Mouse (Mus musculus): ENCODE data around the gene Lrrc56. TPM values are rescaled to one million over a fixed set of nuclear protein-coding genes. Genes with fewer than 3 reads are reported as not detected.
A peak's percentile ranks its signal among the peaks of the same experiment; 100 is the strongest.

Gene Lrrc56
- polyA plus RNA-seq, 1 experiment from 2014 or later: 11.2 TPM

DNA sequence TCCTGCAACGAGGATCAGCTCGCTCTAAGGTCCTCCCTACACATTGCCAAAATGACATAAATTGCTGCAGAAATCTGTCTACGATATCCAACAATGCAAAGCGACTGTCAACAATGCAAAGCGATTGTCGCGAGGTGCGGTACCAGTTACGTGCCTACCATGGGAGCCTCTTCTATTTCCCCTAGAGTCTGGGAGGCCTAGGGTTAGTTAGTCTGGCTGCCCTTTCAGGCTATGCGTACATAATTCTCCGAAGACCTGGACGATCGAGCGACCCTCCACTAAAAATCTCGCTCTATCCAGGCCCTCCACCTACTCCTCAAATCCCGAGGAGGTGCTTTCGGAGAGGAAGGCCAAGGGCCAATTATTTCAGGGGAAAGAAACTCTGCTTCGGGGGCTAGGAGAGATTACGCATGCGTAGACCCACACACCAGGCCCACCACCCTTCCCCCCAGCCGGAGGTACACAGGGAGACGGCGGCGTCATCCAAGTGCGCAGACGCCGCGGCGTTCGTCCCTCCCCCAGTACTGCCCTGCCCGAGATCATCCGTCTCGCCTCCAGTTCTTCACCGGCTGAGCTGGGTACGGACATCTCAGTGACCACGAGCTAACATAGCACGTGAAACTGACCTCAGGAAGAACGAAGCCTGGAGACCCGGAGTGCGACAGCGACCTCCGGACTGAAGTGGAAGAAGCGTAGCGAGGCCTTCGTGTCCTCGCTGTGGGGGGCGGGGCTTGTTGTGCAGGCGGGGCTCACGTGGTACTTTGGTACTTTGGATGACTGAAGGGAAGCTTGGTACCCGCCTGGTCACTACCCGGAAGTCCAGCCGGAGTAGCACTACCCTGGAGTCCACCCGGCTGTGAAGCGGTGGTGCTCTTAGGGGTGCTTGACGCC is 21.6 kb upstream of the Lrrc56 start, which contains the start of gene Rnh1:
Rnh1 (minus strand) TSS at position 742 of the 891 bp plus-strand sequence.
- peak; percentile 98 for ATAC-seq (ENCODE audit: low FRiP score)
- H3K4me2 ChIP-seq: peak within 1 kb of the TSS; percentile 73
- 4% methylated on average over 55 of the region's 55 CpGs for WGBS
- no peaks in the 10 kb centered on the region for H3K36me3 ChIP-seq
- no peaks in the 10 kb centered on the region for H3K27me3 ChIP-seq
- H3K9me3 ChIP-seq: no peaks in the 10 kb centered on the region
- H3K27ac ChIP-seq: peak within 1 kb of the TSS; percentile 97
- peak within 1 kb of the TSS; percentile 76 for H3K9ac ChIP-seq
- H3K4me1 ChIP-seq (replicated peaks): peaks cover 24% of the 10 kb centered on the region
- peak within 1 kb of the TSS; percentile 51 for H3K4me3 ChIP-seq

DNA sequence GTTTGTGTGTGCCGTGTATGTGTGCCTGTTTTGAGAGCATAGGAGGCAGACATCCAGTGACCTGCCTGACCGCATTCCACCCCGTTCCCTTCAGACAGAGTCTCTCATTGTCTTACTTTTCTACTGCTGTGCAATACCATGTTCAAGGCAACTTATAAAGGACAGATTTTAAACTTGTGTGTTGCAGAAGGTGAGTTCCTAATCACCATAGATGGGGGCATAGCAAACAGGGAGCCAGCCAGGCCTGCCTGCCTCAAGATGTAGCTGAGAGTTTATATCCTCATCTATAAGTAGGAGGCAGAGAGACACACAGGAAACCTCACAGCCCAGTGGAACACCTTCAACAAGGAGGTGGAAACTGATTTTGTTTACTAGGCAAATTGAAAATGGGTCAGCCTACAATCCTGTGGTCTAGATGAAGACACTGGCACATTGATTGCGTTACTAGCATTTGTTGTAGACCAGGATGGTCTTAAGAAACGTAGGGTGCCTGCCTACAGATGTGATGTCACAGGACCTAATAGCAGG is 20.6 kb upstream of the Lrrc56 start:
- H3K9me3 ChIP-seq: no peaks in the 10 kb centered on the region
- no peaks in the 10 kb centered on the region for H3K36me3 ChIP-seq
- peak overlapping the region; percentile 76 for H3K9ac ChIP-seq
- peaks cover 18% of the 10 kb centered on the region for H3K4me1 ChIP-seq (replicated peaks)
- ATAC-seq (ENCODE audit: low FRiP score): no peak
- H3K4me3 ChIP-seq: peak overlapping the region; percentile 51
- H3K27me3 ChIP-seq: no peaks in the 10 kb centered on the region
- H3K4me2 ChIP-seq: peak overlapping the region; percentile 73
- H3K27ac ChIP-seq: peak overlapping the region; percentile 97
- 86% methylated on average over 5 of the region's 5 CpGs for WGBS

DNA sequence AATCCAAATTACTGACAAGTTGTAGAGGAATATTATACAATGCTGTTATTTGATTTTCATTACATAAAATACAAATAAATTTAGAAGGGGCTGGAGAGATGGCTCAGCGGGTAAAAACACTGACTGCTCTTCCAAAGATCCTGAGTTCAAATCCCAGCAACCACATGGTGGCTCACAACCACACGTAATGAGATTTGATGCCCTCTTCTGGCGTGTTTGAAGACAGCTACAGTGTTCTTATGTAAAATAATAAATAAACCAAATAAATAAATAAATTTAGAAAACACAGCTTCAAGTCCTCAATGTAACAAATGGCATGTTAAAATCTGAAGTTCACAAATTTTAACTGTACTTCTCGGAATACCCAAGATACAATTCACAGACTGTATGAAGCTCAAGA is 18.9 kb upstream of the Lrrc56 start:
- Histone ChIP-seq H3K27ac (no peak overlapping the region), H3K9ac (no peak overlapping the region), H3K36me3 (no peaks in the 10 kb centered on the region), H3K4me3 (no peak overlapping the region), H3K4me2 (no peak overlapping the region), H3K9me3 (no peaks in the 10 kb centered on the region), H3K4me1 (replicated peaks) (peaks cover 13% of the 10 kb centered on the region), H3K27me3 (no peaks in the 10 kb centered on the region)
- 88% methylated on average over 4 of the region's 4 CpGs for WGBS
- ATAC-seq (ENCODE audit: low FRiP score): no peak

DNA sequence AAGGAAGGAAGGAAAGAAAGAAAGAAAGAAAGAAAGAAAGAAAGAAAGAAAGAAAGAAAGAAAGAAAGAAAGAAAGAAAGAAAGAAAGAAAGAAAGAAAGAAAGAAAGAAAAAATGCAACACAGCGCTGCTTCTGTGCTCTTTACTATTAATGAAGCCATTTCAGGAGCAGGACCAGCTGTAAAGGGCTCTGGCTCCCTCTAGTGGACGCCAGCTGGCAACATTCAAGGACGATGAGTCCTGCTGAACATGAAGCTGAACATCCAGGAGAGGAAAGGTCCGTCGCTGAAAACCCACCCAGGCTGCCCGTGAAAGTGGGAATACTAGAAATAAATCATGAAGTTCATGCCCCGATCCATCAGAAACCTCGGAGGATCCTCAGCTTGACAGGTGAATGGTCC is 17.8 kb upstream of the Lrrc56 start:
- H3K4me1 ChIP-seq (replicated peaks): peaks cover 13% of the 10 kb centered on the region
- no peak overlapping the region for H3K27ac ChIP-seq
- H3K9me3 ChIP-seq: no peaks in the 10 kb centered on the region
- WGBS: 4% methylated on average over 8 of the region's 8 CpGs
- ATAC-seq (ENCODE audit: low FRiP score): no peak
- no peaks in the 10 kb centered on the region for H3K36me3 ChIP-seq
- H3K4me2 ChIP-seq: no peak overlapping the region
- no peak overlapping the region for H3K4me3 ChIP-seq
- 0 out of 2 replicates have a peak overlapping the region, but pooled peaks have one; percentile 35 for H3K9ac ChIP-seq
- H3K27me3 ChIP-seq: no peaks in the 10 kb centered on the region

DNA sequence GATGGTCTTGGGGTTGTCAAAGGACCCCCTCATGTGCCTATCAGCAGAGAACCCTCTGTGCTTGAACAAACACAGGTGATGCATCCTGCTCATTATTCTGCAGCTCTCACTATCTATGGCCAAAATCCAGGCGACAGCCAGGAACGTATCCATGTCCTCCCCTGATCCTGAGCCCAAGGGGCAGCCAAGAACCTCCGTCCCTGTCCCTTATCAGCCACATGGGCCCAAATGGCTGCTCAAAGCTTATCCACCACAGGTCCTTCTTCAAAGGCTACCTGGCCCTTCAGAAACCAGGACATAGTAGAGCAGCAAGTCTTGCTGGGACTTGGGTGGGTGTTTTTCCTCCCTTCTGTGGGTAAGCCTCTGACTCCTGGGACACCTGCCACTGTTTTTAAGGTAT is 5.8 kb upstream of the Lrrc56 start:
- H3K4me2 ChIP-seq: no peak overlapping the region
- no peak overlapping the region for H3K4me3 ChIP-seq
- peaks cover 38% of the 10 kb centered on the region for H3K36me3 ChIP-seq
- H3K27ac ChIP-seq: no peak overlapping the region
- whole genome bisulfite sequencing: 85% methylated on average over 3 of the region's 3 CpGs
- H3K4me1 ChIP-seq (replicated peaks): peaks cover 18% of the 10 kb centered on the region
- no peaks in the 10 kb centered on the region for H3K27me3 ChIP-seq
- no peak overlapping the region for H3K9ac ChIP-seq
- no peaks in the 10 kb centered on the region for H3K9me3 ChIP-seq
- no peak for ATAC-seq (ENCODE audit: low FRiP score)

DNA sequence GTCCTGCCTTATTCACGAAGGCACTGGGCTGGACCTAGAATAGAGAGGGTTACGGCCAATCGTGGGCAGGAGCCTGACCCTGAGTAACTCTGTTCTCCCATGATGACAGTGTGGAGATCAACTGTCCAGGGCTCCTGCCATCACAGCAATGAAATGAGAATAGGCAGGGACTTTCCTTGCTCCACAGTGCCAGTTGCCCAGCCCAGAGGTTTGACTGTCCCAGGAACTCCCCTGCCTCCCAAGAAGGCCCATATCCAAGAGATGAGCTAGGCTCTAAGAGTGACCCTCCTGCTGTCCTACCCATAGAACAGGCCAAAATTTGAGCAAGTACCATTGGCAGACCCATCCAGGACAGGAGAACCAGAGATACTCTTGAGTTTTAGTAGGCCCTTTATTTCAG is 5.2 kb upstream of the Lrrc56 start:
- Histone ChIP-seq H3K27ac (no peak overlapping the region), H3K9me3 (no peaks in the 10 kb centered on the region), H3K4me1 (replicated peaks) (peaks cover 19% of the 10 kb centered on the region), H3K36me3 (peaks cover 38% of the 10 kb centered on the region), H3K9ac (no peak overlapping the region), H3K4me3 (no peak overlapping the region), H3K4me2 (no peak overlapping the region), H3K27me3 (no peaks in the 10 kb centered on the region)
- WGBS: 85% methylated on average over 3 of the region's 3 CpGs
- ATAC-seq (ENCODE audit: low FRiP score): no peak

DNA sequence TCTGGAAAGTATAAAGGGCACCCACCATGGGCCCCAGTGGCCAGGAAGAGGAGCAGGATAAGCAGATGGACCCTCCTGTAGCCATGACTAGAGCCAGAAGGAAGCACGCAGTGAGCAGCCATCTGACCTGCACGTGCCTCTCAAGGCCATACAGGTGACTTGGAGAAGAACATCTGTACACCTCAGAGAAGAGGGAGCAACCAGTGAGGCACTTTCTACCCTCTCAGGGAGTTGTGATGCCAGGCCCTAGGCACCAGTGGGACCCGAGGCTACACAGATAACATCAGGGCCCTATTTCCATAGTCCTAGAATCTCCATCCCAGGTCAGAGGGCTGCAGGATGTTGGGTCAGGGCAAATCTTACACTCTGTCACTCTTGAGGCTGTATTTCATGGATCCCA is 3.7 kb upstream of the Lrrc56 start:
- WGBS: 96% methylated on average over 3 of the region's 3 CpGs
- Histone ChIP-seq H3K4me1 (replicated peaks) (peaks cover 28% of the 10 kb centered on the region), H3K9me3 (no peaks in the 10 kb centered on the region), H3K4me3 (no peak overlapping the region), H3K4me2 (no peak overlapping the region), H3K27ac (no peak overlapping the region), H3K27me3 (no peaks in the 10 kb centered on the region), H3K36me3 (peaks cover 38% of the 10 kb centered on the region), H3K9ac (no peak overlapping the region)
- ATAC-seq (ENCODE audit: low FRiP score): no peak

DNA sequence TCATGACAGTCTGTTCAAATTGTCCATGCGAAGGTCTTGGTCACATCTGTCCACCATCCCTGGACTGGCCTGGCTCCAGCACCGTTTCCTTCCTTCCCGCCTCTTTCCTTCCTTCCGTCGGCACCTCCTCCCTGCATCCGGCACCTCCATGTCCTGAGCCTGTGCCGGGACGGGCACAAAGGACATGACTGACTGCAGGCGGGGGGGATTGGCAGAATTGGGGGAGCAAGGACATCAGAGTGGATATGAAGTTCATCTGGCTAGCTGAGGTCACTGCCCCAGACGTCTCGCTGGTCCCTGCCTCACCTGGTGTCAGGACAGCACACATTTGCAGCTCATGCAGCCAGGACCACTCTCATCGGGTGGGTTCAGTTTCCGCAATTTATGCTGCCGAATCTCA is 2.9 kb upstream of the Lrrc56 start:
- peaks cover 38% of the 10 kb centered on the region for H3K36me3 ChIP-seq
- no peak overlapping the region for H3K4me3 ChIP-seq
- no peak for ATAC-seq (ENCODE audit: low FRiP score)
- peaks cover 35% of the 10 kb centered on the region for H3K4me1 ChIP-seq (replicated peaks)
- H3K27ac ChIP-seq: no peak overlapping the region
- 89% methylated on average over 14 of the region's 14 CpGs for WGBS
- H3K9ac ChIP-seq: no peak overlapping the region
- no peaks in the 10 kb centered on the region for H3K27me3 ChIP-seq
- H3K9me3 ChIP-seq: no peaks in the 10 kb centered on the region
- no peak overlapping the region for H3K4me2 ChIP-seq

DNA sequence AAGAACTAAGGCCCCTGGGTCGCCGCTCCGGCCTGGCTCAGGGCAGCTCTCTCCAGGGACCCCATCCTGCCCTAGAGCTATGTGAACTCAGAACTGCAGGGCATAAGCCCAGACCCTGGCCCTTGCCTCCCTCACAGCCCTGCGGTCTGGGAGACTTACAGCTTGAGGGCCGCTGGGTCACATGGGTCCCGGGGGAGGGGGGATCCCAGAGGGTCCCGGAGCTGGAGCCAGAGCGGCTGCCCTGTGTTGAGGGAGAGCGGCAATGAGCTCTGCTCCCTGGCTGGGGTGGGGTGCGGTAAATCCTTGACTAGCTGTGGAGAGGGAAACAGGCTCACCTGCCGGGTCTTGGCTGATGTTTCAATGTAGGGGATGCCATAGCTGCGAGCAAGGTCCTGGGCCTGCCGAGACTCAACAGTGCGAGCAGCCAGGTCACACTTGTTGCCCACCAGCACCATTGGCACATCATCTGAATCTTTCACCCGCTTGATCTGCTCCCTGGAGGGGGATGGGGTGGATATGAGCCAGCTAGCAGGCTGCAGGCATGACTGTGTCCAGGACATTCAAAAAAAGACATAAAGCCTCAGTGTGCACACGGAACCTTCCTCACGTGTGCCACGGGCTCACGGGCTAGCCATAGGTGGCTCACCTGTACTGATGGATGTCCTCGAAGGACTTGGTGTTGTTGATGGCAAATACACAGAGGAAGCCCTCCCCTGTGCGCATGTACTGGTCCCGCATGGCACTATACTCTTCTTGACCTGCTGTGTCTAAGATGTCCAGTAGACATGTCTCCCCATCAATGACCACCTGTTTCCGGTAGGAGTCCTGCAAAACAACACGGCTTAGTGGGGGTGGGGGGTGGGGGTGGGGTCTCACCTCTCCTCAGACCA is 1.9 kb upstream of the Lrrc56 start:
- WGBS: 90% methylated on average over 24 of the region's 24 CpGs
- no peak for ATAC-seq (ENCODE audit: low FRiP score)
- H3K9me3 ChIP-seq: no peaks in the 10 kb centered on the region
- H3K27ac ChIP-seq: no peak overlapping the region
- H3K4me2 ChIP-seq: peak overlapping the region; percentile 97
- peak overlapping the region; percentile 91; the same call in 1 of the 2 replicates for H3K4me3 ChIP-seq
- H3K36me3 ChIP-seq: peaks cover 38% of the 10 kb centered on the region
- H3K27me3 ChIP-seq: no peaks in the 10 kb centered on the region
- H3K9ac ChIP-seq: 0 out of 2 replicates have a peak overlapping the region, but pooled peaks have one; percentile 24
- H3K4me1 ChIP-seq (replicated peaks): peaks cover 35% of the 10 kb centered on the region

DNA sequence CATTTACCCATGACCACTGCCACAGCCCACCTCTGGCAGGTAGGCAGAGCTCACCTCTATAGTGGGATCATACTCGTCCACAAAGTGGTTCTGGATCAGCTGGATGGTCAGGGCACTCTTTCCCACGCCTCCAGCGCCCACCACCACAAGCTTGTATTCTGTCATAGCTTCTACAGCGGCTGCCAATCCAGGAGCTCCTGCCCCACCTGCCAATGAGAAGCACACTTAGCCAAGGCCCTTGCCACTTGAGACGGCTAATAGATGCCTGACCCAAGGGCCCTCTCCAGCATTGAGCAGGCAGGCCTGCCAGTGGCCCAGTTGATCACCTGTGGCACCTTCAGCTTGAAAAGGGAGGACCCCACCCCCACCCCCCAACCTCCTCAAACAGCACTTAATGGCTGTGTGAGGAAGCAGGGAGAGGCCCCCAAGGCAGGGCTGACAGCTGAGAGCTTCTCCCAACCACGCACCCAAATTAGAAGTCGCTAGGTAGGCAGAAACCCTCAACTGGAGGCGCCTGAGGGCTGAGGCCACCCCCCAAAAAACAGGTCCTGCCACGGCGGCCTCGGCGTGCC is 1.1 kb upstream of the Lrrc56 start:
- Histone ChIP-seq H3K27ac (peak overlapping the region; percentile 87), H3K27me3 (no peaks in the 10 kb centered on the region), H3K9ac (peak overlapping the region; percentile 96), H3K4me3 (peak overlapping the region; percentile 91), H3K4me2 (peak overlapping the region; percentile 97), H3K36me3 (peaks cover 38% of the 10 kb centered on the region), H3K9me3 (no peaks in the 10 kb centered on the region), H3K4me1 (replicated peaks) (peaks cover 35% of the 10 kb centered on the region)
- WGBS: 26% methylated on average over 12 of the region's 12 CpGs
- ATAC-seq (ENCODE audit: low FRiP score): no peak

DNA sequence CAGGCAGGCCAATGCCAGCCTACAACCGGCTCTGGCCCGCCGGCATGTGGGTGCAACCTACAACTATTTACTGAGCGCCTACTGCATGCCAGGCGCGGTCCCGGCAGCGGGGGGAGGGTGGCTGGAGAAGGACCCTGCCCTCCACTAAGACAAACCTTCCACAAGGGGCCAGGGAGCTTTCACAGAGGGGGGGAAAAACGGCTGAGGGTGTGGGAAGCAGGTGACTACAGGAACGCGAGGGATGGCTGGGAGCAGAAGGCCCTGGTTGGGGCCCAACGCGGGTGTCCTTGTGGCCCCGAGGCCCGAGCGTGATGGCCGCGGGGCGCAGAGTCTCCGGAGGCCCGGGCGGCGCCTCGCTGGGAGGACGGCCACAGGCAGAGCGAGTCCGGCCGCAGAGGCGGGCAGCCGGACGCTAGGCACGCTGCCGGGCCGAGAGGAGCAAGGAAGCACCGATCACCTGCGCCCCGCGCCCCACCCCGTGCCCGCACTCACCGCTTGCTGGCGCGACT is 555 bp upstream of the Lrrc56 start:
- 0% methylated on average over 35 of the region's 43 CpGs for WGBS
- Histone ChIP-seq H3K36me3 (peaks cover 40% of the 10 kb centered on the region), H3K4me2 (peak overlapping the region; percentile 97), H3K4me3 (peak overlapping the region; percentile 91), H3K9me3 (no peaks in the 10 kb centered on the region), H3K27ac (peak overlapping the region; percentile 87), H3K9ac (peak overlapping the region; percentile 96), H3K27me3 (no peaks in the 10 kb centered on the region), H3K4me1 (replicated peaks) (peaks cover 35% of the 10 kb centered on the region)
- ATAC-seq (ENCODE audit: low FRiP score): peak; percentile 1

All from hindbrain, embryonic 13.5 days (tissue).